Mouse (Mus musculus): ENCODE measurements around the gene B3galt5. TPM values are rescaled to one million over a fixed set of nuclear protein-coding genes. Genes with fewer than 3 reads are reported as not detected.

B3galt5 gene
- total RNA-seq, 1 experiment, result not detected

DNA sequence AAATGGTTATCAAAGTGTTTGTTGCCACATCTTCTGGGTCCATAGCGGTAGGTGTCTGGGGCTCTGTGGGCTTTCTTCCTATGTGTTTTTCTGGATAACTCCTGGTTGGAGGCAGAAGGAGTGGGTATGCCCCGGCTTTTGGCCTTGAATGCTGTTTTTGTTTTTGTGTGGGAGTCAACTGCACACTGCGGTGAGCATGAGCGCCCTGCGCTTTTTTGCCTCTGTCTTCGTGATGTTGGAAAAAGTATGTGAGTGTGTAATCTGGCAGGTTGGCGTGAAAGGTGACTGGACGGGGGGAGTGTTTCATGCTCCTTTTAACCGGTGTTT is 34.9 kb upstream of the B3galt5 start:
- TF ChIP-seq MAFK (IDR thresholded peaks at IDR 0.05; ENCODE audit: insufficient read depth, low read depth, low read length) (no peak), CHD2 (IDR thresholded peaks at IDR 0.05; ENCODE audit: low read depth, low read length) (no peak), HCFC1 (IDR thresholded peaks at IDR 0.05; ENCODE audit: borderline replicate concordance, insufficient read depth, low read length) (no peak), ZC3H11A (IDR thresholded peaks at IDR 0.05; ENCODE audit: borderline replicate concordance, low read depth, low read length) (no peak), ZNF384 (IDR thresholded peaks at IDR 0.05; ENCODE audit: low read depth, low read length) (no peak)
- Histone ChIP-seq H3K27ac (ENCODE audit: insufficient read depth, low read depth, low read length, poor library complexity, severe bottlenecking) (no peak overlapping the region), H3K4me3 (ENCODE audit: insufficient read depth in 1 of 2, low read depth in 1 of 2, low read length in 2 of 2, poor library complexity in 1 of 2, severe bottlenecking in 1 of 2) (peak overlapping the region; percentile 54 to 56), H3K4me1 (ENCODE audit: control insufficient read depth in 2 of 2, insufficient read depth in 2 of 2, low read length in 2 of 2, poor library complexity in 1 of 2) (peaks cover 0 to 4% of the 10 kb centered on the region in 2 experiments; a peak in 1 of 4 replicates), H3K9me3 (ENCODE audit: control insufficient read depth, insufficient read depth, low read depth, low read length) (no peaks in the 10 kb centered on the region), H3K9ac (ENCODE audit: insufficient read depth, low read depth, low read length, poor library complexity, severe bottlenecking) (peak overlapping the region; percentile 64), H3K36me3 (ENCODE audit: control insufficient read depth, insufficient read depth, low read length, poor library complexity, severe bottlenecking) (no peaks in the 10 kb centered on the region)
- no peak for DNase-seq (ENCODE audit: low read depth, low spot score)
- in situ Hi-C loops (cut with MboI; ENCODE audit: low sequenced_read_pairs in 2 of 2, unreplicated experiment in 2 of 2), result no loop called here

- H3K4me3 ChIP-seq (ENCODE audit: insufficient read depth in 1 of 2, low read depth in 1 of 2, low read length in 2 of 2, poor library complexity in 1 of 2, severe bottlenecking in 1 of 2), result no peak overlapping the region
- in situ Hi-C loops (cut with MboI; ENCODE audit: low sequenced_read_pairs in 2 of 2, unreplicated experiment in 2 of 2), result no loop called here
- DNase-seq (ENCODE audit: low read depth, low spot score), result no peak
- H3K36me3 ChIP-seq (ENCODE audit: control insufficient read depth, insufficient read depth, low read length, poor library complexity, severe bottlenecking), result no peaks in the 10 kb centered on the region
- no peaks in the 10 kb centered on the region for H3K9me3 ChIP-seq (ENCODE audit: control insufficient read depth, insufficient read depth, low read depth, low read length)
- H3K4me1 ChIP-seq (ENCODE audit: control insufficient read depth in 2 of 2, insufficient read depth in 2 of 2, low read length in 2 of 2, poor library complexity in 1 of 2), result peaks cover 0 to 4% of the 10 kb centered on the region in 2 experiments; a peak in 1 of 4 replicates
- TF ChIP-seq ZNF384 (IDR thresholded peaks at IDR 0.05; ENCODE audit: low read depth, low read length) (no peak), ZC3H11A (IDR thresholded peaks at IDR 0.05; ENCODE audit: borderline replicate concordance, low read depth, low read length) (no peak), HCFC1 (IDR thresholded peaks at IDR 0.05; ENCODE audit: borderline replicate concordance, insufficient read depth, low read length) (no peak), MAFK (IDR thresholded peaks at IDR 0.05; ENCODE audit: insufficient read depth, low read depth, low read length) (no peak), CHD2 (IDR thresholded peaks at IDR 0.05; ENCODE audit: low read depth, low read length) (no peak)
- no peak overlapping the region for H3K27ac ChIP-seq (ENCODE audit: insufficient read depth, low read depth, low read length, poor library complexity, severe bottlenecking)
- no peak overlapping the region for H3K9ac ChIP-seq (ENCODE audit: insufficient read depth, low read depth, low read length, poor library complexity, severe bottlenecking)
Measured at GRCm38 (mm10) chr16:96201485-96202232, 33.9 kb upstream of the B3galt5 start.

GRCm38 (mm10) chr16:96209789-96210188 is 25.8 kb upstream of the B3galt5 start:
- H3K36me3 ChIP-seq (ENCODE audit: control insufficient read depth, insufficient read depth, low read length, poor library complexity, severe bottlenecking), result no peaks in the 10 kb centered on the region
- in situ Hi-C loops (cut with MboI; ENCODE audit: low sequenced_read_pairs in 2 of 2, unreplicated experiment in 2 of 2), result no loop called here
- no peak overlapping the region for H3K9ac ChIP-seq (ENCODE audit: insufficient read depth, low read depth, low read length, poor library complexity, severe bottlenecking)
- TF ChIP-seq MAFK (IDR thresholded peaks at IDR 0.05; ENCODE audit: insufficient read depth, low read depth, low read length) (no peak), ZC3H11A (IDR thresholded peaks at IDR 0.05; ENCODE audit: borderline replicate concordance, low read depth, low read length) (no peak), CHD2 (IDR thresholded peaks at IDR 0.05; ENCODE audit: low read depth, low read length) (no peak)
- no peak overlapping the region for H3K27ac ChIP-seq (ENCODE audit: insufficient read depth, low read depth, low read length, poor library complexity, severe bottlenecking)
- no peak for DNase-seq (ENCODE audit: low read depth, low spot score)
- no peaks in the 10 kb centered on the region for H3K4me1 ChIP-seq (ENCODE audit: control insufficient read depth in 2 of 2, insufficient read depth in 2 of 2, low read length in 2 of 2, poor library complexity in 1 of 2)
- H3K9me3 ChIP-seq (ENCODE audit: control insufficient read depth, insufficient read depth, low read depth, low read length), result no peaks in the 10 kb centered on the region
- H3K4me3 ChIP-seq (ENCODE audit: insufficient read depth in 1 of 2, low read depth in 1 of 2, low read length in 2 of 2, poor library complexity in 1 of 2, severe bottlenecking in 1 of 2), result no peak overlapping the region

GRCm38 (mm10) chr16:96210856-96211255 is 24.7 kb upstream of the B3galt5 start:
- Histone ChIP-seq H3K9me3 (ENCODE audit: control insufficient read depth, insufficient read depth, low read depth, low read length) (no peaks in the 10 kb centered on the region), H3K36me3 (ENCODE audit: control insufficient read depth, insufficient read depth, low read length, poor library complexity, severe bottlenecking) (no peaks in the 10 kb centered on the region), H3K4me3 (ENCODE audit: insufficient read depth in 1 of 2, low read depth in 1 of 2, low read length in 2 of 2, poor library complexity in 1 of 2, severe bottlenecking in 1 of 2) (no peak overlapping the region), H3K9ac (ENCODE audit: insufficient read depth, low read depth, low read length, poor library complexity, severe bottlenecking) (no peak overlapping the region), H3K27ac (ENCODE audit: insufficient read depth, low read depth, low read length, poor library complexity, severe bottlenecking) (no peak overlapping the region), H3K4me1 (ENCODE audit: control insufficient read depth in 2 of 2, insufficient read depth in 2 of 2, low read length in 2 of 2, poor library complexity in 1 of 2) (no peaks in the 10 kb centered on the region)
- no peak for DNase-seq (ENCODE audit: low read depth, low spot score)
- in situ Hi-C loops (cut with MboI; ENCODE audit: low sequenced_read_pairs in 2 of 2, unreplicated experiment in 2 of 2), result no loop called here
- TF ChIP-seq HCFC1 (IDR thresholded peaks at IDR 0.05; ENCODE audit: borderline replicate concordance, insufficient read depth, low read length), result no peak
- TF ChIP-seq MAFK (IDR thresholded peaks at IDR 0.05; ENCODE audit: insufficient read depth, low read depth, low read length), result no peak
- no peak for TF ChIP-seq CHD2 (IDR thresholded peaks at IDR 0.05; ENCODE audit: low read depth, low read length)
- TF ChIP-seq ZC3H11A (IDR thresholded peaks at IDR 0.05; ENCODE audit: borderline replicate concordance, low read depth, low read length), result no peak
- TF ChIP-seq ZNF384 (IDR thresholded peaks at IDR 0.05; ENCODE audit: low read depth, low read length), result no peak
